Mouse (Mus musculus): ENCODE data around the gene Glis2.

Glis2 gene

DNA sequence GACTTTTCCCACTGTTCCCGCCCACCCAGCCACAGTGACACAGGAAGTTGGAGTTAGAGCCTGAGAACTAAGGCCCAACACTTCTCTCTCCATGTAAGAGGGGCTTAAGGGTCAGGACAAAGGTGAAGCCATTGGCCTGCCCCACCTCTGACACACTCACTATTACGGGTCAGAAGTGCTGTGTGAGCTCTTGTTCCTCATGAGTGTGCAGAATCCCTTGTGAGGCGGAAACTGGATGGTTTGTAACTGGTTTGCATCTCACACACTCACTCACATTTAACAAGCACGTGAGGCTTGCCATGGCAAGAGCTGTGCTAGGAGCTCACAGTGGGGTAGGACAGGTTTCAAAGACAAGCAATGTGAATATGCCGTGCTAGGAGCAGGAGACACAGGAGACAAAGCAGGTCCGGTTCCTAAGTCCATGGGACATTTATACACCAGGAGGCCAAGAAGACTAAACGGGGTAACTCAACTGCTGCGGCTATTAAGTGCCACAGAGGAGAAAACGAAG, 62.1 kb downstream of the Glis2 start:
- no peak for DNase-seq (ENCODE audit: low read depth, low spot score)

DNA sequence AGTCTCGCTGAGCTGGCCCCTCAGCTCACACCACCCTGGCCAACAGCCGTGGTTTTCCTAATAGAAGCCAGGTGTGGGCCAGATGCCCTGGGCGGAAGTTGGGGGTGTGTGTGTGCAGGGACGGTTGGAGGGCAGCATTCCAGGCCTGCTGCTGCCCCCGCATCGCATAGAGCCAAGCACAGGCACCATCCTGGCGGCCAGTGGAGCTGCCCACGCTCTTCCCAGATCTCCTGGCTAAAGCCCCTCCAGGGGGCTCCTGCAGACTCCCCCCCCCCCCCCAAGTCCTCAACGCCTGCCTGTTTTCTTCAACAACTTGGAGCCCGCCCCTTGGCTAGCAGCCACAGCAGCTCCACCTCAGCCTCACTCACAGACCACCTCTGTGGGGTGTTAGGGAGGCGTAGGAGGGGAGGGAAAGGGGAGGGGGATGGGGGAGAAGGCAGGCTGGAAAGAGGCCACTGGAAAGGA, 64.3 kb downstream of the Glis2 start:
- DNase-seq (ENCODE audit: low read depth, low spot score) = no peak

DNA sequence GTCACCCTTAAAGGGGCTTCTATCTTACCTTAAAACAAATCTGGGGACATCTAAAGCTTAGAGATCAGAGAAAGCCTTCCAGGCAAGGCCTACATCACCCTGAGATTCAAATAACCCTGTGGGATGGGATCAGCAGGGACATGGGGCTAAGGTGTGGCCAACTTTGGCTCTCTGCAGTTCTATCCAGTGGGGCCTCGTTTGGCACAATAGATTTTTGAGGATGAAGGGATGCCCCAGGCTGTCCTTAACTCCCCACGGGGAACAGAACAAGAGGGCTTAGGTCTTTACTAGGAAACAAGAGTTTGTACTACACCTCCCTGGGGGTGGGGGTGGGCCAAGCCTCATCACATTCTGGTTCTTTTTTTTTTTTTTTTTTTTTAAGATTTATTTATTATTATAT, 64.8 kb downstream of the Glis2 start:
- DNase-seq (ENCODE audit: low read depth, low spot score) = no peak

DNA sequence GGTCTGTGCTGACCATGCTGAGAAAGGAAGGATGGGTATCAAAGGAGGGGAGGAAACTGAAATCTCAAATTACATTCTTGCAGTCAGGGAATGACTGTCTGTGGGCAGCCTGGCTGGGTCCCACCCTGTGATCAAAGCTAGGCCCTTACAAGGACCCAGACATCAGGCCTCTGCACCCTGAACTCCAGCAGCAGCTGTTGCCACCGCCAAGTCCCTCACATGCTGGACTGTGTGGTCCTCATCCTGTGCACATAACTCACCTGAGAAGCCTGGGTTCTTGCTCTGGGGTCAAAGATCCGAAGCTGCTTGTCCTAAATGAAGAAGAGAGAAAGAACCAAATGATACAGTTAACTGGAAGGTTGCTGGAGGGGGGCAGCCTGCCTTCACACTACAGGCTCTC, 67.1 kb downstream of the Glis2 start:
- DNase-seq (ENCODE audit: low read depth, low spot score) = no peak

DNA sequence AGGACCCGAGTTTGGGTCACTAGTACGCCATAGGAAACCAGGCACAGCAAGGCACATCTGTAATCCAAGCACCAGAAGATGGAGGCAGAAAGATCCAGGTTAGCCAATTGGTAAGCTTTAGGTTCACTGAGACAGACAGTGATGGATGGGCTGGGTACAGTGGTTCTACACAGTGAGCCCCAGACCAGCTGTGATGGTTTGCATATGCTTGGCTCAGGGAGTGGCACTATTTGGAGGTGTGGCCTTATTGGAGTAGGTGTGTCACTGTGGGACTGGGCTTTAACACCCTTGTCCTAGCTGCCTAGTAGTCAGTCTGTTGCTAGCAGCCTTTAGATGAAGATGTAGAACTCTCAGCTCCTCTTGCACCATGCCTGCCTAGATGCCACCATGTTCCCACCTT, 69.3 kb downstream of the Glis2 start:
- no peak for DNase-seq (ENCODE audit: low read depth, low spot score)

DNA sequence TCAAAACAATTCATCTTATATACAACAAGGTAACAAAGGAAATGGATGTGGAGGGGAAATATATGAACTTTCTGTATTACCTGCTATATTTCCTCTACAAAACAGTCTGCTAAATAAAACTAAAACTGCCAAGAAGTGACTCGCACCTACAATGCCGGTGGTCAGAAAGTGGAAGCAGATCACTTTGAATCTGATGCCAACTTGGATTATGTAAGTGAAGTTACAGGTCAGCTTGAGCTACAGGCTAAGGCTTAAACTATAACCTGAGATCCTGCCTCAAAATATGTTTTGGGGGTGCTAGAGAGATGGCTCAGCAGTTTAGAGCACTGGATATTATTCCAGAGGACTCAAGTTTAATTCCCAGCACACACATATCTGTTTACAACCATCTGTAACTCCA, 71.2 kb downstream of the Glis2 start:
- DNase-seq (ENCODE audit: low read depth, low spot score) = no peak

DNA sequence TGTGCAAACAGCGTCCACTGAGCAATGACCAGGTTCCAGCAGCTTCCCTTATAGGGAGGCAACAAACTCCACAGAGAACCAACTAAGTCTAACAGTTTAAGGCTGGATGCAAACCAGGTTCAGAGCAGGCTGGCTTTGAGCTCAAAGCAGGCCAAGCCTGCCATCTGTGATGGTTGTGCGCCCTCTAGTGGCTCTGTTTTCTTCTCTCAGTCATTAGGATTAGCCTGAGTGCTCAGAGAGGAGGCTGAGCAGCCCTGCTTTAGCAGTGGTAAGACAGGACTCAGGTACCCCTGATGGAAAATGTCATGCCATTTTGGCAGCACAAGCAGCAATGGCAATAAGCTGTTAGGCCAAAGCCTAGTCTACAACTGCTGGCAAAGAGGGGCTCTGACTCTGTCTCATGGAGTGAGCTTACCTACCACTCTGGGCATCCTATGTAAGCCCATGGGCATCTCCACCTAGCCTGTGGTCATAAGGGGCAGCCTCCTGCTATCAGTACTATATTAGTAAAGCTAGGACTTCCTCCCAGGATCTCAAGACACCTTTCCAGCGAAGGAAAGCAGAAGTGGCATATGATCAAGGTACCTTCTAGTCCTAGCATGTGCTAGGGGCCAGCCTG, 72.8 kb downstream of the Glis2 start:
- DNase-seq (ENCODE audit: low read depth, low spot score) = peak; percentile 66

DNA sequence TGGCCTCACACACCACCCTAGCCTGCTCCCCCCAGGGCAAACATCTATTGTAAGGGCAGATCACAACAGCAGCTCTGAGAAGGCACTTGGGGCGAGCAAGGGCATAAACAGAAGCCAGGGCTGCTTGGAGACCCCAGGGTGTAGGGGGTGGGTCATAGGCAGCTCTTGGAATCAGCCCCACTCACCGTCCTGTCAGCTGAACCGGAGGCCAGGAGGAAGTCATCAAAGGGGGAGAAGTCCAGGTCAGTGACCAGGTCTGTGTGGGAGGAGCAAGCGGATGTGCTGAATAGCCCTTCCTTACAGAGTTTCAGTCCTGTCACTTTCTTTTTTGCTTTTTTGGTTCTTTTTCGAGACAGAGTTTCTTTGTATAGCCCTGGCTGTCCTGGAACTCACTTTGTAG, 75.8 kb downstream of the Glis2 start:
- DNase-seq (ENCODE audit: low read depth, low spot score) = no peak

DNA sequence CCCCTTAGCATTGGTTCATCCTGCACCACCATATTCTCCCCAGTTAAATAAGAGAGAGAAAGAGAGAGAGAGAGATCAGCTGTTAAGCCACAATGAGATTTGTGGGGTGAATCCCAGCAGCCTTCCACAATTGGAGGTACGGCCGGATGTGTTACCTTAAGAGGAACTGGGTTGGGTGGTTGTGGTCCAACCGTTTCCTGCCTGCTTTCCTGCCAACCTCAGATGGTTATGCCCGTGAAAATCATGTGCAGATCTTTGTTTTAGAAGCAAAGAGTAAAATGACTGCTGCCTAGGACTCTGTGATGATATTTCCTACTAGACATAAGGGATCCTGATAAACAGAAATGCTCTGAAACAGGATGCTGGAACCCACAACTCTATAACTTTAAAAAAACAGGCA, 79.6 kb downstream of the Glis2 start:
- DNase-seq (ENCODE audit: low read depth, low spot score) = no peak
